Mouse (Mus musculus): Measurements from ENCODE around the gene Tshb. TPM values are rescaled to one million over a fixed set of nuclear protein-coding genes. Genes with fewer than 3 reads are reported as not detected.

Gene Tshb
- polyA plus RNA-seq (2012; rRNA removed) = not detected in 2 replicates

DNA sequence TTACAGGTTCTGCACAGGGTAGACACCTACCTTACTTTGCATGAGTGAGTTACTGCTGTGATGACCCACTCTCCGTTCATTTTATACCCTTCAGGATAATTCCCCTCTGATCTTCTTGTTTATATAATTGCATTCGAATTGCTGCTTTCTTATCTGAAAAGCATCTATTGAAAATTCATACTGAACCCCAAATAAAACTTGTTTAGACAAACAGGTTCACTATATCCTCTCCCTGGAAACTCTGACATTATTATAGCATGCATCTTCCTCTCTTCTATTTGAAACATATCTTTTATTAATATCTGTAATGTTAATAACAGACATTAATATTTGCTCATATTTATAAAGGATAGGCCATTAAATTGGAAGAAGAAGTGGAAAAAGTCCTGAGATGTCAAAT lies at the start of gene Tshb:
Gene Tshb (minus strand): TSS at position 101 of the 400 bp plus-strand sequence.
- DNase-seq (ENCODE audit: low spot score) = no peak

DNA sequence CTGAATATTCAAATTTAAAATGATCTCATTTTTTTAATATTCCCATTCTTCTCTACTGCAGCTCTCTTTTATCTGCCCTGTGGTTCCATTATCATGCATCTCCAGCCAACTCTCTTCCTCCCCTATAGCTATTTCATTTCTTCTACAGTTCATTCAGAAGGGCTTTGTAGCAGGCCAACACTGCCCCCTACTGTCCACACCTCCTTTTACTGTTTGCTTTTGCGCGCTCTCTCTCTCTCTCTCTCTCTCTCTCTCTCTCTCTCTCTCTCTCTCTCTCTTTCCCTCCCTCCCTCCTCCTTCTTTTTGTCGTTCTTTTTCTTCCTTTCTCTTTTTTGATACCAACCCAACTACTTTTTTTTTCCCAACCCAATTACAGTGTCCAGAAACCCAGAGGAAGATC lies 21.4 kb upstream of the Tshb start:
- DNase-seq (ENCODE audit: low spot score) = peak; percentile 41

DNA sequence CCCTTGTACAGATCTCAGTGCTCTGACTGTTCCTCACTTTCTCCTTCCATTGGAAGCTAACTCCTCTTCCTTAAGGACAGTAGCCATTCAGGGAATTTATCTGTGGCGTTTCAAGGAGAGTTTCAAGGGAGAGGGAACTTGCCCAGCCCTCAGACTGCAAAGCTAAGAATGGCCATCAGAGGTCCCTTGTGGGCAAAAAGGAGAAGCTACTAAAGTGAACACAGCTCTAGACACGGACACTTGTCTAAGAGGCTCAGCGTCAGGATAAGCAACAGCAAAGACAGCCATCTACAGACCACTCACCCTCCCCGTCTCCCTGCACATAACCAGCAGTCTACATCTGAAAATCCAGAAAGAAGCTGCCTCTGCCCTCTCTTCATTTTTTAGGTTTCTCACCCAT lies 4.9 kb upstream of the Tshb start:
- no peak for DNase-seq (ENCODE audit: low spot score)

DNA sequence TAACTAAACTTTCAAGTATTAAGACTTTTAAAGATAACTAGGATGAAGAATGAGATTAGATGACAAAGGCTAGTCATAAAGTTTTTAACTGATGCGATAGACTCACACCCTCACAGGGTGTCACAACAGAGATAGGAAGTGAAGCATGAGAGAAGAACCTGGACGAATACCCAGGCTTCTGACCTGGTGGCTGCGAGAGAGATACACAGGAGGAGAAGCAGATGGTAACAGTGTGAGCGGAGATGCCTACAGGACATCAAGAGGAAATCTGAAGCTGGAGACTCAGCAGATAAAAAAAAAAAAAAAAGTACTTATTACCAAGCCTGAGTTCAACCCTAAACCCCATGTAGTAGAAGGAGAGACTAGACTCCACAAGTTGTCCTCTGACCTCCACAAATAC lies 9.5 kb downstream of the Tshb start:
- no peak for DNase-seq (ENCODE audit: low spot score)

DNA sequence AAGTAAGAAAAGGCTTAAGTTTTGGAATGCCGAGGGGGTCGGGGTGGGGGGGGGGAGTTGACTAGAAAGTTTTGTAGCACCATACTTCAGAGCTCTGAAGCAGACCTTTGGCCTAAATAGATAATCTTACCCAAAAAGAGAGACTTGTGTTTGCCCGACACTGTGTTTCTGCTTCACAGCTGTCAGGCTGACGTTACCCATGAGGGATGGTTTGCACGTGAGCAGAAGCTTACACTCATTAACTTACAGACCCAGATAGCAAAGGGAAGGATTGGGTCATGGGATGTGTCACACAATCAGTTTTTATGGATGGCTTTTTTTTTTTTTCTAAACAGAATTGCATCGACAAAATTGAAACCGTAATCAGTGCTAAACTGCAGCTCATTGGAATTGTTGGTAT lies 17.7 kb downstream of the Tshb start:
- no peak for DNase-seq (ENCODE audit: low spot score)

DNA sequence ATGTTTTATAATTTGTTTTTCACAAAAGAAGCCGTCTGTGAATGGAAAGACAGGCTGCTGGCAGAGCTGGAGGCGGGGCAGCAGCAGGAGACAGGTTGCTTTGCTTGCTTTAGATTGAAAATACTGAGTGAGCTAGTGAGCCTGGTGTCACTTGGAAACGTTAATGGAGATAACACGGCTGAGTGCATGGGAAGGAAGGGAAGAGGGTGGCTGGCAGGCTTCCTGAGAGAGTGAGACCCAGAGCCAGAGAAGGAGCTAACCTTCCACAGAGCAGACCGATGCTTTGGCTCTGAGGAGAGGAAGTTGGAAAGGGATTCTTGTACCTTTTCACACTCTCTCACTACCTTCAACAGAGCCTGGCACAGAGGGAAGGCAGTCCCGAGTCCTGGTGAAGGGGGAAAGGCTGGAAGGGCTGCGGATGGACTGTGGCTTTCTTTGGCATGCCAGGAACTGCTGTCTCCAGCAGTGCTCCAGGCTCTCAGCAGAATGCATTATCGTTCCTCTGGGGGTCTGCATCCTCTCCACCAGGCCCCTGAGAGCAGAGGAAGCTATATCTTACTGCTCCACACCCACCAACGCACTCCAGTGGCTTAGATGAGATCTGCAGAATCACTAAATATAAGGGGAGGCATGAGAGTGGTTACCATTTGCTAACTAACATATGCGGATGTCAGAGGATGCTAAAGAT lies 18.7 kb downstream of the Tshb start:
- no peak for DNase-seq (ENCODE audit: low spot score)

DNA sequence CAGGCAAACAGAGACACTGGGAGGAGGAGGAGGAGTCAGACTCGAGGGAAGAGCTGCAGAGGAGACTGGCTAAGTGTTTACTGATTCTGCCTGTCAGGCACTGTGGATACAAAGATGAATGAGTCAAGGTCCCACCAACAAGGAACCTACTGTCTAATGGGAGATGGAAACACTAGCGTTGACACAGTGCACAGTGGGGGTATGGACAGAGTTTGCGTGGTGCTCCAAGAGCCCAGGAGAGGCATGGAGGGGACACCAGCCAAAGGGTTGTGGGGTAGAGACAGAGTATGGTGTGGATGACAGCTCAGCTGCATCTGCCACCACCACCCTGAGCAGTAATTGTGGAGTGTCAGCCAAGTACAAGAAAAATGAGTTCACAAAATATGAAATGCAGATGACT lies 20.1 kb downstream of the Tshb start:
- no peak for DNase-seq (ENCODE audit: low spot score)

DNA sequence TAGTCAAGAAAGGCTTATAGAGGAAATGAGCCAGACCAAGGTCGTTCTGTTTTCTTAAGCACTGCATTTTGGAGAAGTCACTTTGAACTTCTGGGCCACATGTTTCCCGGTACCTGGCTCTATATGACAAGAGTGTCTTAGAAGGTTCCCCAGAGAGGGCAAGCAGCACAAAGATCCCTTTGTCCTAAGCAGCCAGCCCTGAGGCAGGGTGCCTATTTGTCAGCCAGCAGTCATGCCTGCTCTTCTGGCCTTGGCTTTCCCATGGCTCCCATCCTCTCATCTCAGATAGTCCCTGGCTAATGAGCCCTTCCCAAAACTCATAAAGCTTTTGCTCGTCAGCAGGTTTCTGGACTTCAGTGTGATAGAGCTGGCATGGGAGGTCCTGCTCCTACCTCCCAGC lies 22.3 kb downstream of the Tshb start:
- DNase-seq (ENCODE audit: low spot score) = no peak

DNA sequence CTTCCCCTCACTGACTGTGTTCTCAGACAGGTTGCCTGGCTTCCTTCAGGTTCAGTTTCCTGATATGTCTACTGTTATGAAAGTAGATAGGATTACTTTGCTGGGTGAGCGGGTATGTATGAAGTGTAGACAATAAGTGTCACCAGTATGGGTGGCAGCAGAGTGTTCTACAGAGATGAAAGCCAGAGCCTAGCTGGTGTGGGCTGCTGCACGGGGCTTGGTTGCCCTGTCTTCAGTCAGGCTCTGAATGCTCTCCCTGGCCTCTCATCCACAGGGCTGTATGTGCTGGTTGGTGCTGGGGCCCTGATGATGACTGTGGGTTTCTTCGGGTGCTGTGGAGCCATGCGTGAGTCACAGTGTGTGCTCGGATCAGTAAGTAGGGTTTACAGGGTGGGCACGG lies 25.5 kb downstream of the Tshb start:
- no peak for DNase-seq (ENCODE audit: low spot score)

DNA sequence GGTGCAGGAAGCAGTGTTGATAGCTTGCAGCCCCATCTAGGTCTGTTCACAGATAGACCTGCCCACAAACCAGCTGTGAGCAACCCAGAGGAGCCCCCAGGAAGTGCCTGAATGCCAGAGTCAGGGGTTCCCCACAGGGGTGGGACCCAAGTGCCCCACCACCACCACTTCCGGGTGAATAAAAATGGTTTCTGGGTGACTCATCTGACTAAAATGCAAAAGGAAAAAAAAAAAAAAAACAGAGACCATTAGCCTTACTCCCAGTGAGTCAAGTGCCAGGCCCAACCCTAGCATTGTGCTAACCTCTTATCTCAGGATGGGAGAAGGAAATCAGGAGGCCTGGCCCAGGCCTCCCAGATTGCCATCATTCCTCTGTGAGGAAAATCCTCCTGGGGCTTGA lies 26.7 kb downstream of the Tshb start:
- no peak for DNase-seq (ENCODE audit: low spot score)

DNA sequence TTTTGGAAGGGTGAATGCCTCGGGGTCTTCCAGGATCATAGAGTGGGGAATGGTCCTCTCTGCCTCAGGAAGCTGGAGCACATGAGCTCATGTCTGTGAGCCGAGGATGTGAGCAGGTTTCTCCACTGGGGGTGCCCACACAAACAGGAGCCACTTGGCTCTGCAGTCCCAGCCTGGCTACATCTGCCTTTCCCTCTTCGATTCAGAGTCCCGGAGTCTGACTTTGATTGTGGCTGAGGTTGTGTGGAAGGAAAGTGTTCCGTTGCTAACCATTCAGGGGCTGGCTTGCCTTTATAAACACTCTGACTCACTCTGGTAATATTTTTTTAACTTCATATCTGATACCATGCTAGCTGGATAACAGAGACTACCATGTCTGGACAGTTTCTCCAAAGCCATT lies 30.1 kb downstream of the Tshb start:
- DNase-seq (ENCODE audit: low spot score) = no peak

DNA sequence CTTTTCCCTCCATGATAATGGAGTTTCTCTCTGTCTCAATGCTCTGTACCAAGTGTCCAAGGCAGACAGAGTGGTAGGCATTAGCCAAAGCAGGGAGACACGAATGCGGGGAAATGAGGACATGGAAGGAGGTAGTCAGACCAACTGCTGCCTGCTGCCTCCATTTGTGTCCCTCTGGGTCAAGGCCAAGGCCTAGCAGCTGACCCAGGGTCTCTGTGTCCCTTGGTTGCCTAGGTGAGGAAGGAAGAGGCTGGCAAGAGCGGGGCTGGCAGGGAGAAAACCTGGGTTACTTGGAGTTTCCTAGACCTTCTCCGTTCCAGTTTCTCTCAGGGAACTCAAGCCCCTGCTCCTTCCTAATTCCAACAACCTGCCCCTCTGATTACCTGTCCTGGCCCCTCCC lies 30.5 kb downstream of the Tshb start:
- no peak for DNase-seq (ENCODE audit: low spot score)

DNA sequence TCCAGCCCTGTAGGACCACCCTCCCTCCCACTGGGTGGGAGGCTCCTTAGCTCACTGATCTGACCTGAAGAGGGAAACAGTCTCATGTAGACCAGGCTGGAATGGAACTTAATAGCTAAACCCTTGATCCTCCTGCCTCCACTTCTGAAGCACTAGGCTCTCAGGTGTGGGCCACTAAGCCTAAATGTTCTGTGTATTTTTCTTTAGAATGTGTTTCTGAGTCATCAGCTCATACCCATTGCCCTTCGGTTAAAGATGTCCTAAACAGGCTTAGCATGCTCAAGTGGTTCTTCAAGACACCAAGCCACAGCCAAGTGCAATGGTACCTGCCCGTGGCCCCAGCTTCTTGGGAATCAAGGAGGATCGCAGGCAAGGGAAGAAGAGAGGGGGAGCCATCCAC lies 31.0 kb downstream of the Tshb start:
- no peak for DNase-seq (ENCODE audit: low spot score)

DNA sequence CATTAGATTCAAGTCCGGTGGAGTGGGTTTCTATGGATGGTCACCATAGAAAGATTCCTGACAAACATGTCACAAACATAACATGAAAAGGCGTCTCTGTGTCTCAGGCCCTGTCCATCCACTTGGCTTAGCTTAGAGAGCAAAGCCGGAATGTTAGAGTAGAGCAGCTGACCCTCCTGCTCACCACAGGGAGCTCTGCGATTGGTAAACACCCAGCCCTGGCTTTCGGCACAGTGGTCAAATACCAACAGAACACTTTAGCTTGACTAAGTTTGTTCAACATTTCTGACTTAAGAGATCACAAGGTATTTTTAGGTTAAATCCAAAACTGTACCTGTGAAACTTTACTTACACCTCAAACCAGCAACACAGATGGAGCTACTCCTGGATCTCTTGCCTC lies 31.4 kb downstream of the Tshb start:
- no peak for DNase-seq (ENCODE audit: low spot score)

DNA sequence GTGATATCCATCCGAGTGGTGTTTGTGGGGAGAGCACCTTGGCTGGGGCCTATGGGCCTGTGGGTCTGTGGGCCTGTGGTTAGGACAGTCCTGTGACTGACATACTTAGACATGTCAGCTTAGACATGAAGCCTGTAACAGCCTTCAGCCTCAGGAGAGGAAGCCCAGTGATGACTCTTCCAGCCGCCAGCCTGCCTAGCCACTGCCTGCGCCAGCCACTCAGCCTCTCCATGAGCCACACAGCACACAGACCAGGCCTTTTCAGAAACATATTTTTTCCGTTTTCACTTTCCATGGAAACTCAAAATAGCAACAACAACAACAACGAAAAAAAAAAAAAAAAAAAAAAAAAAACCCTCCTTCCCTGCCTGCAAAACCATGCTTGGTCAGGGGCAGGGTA lies 33.8 kb downstream of the Tshb start:
- DNase-seq (ENCODE audit: low spot score) = no peak

DNA sequence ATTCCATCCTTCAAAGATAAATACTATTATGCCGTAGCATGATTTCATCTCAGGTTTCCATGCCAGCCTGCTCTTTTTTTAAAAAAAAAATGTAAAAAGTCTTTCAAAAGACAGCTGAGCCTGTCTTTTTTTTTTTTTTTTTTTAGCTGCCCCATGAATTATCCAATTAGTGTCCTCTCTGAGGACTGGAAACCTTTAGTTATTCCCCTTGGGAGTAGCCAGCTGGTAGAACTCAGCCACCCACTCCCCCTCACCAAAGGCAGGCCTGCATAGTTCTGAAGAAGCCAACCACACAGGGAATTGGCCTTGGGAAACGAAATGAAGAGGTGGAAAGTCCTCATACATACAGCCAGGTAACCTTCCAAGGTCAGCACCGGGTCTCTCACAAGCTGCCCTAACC lies 34.5 kb downstream of the Tshb start:
- DNase-seq (ENCODE audit: low spot score) = no peak

DNA sequence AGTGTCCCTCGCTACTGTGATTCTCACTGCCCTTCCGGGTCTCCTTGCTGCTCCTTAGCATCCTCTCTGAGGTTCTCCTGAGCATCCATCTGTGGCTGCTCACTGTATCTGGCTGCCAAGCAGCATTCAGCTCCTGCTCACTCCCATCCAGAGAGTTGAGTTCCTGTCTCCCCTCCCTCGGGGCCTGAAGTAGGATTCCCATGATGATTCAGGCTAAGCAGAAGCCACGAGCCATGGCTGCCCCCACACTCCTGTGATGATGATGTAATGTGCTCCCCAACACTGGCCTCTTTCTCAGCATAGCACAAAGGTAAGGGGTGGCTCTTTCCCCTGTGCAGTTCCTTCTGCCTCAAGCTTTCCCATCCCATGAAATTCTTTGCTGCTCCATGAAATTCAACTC lies 36.3 kb downstream of the Tshb start:
- no peak for DNase-seq (ENCODE audit: low spot score)

DNA sequence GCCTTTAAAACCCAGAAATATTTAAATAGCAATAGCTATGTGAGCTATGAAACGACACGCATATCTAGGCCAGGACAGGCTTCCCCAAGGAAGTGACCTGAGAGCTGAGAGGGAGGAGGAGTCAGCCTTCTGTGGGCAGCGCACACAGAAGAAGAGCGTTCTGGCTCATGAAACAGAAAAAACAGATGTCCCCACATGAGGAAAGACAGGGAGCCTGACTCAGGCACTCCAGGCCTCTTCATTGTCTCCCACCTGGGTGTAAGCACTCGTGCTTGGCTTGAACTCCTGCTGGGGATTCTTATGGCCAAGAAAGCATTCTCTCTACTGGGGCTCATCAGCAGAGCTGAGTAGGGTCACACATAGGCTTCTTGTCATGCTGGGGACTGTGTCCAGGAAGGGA lies 37.9 kb downstream of the Tshb start:
- DNase-seq (ENCODE audit: low spot score) = no peak

DNA sequence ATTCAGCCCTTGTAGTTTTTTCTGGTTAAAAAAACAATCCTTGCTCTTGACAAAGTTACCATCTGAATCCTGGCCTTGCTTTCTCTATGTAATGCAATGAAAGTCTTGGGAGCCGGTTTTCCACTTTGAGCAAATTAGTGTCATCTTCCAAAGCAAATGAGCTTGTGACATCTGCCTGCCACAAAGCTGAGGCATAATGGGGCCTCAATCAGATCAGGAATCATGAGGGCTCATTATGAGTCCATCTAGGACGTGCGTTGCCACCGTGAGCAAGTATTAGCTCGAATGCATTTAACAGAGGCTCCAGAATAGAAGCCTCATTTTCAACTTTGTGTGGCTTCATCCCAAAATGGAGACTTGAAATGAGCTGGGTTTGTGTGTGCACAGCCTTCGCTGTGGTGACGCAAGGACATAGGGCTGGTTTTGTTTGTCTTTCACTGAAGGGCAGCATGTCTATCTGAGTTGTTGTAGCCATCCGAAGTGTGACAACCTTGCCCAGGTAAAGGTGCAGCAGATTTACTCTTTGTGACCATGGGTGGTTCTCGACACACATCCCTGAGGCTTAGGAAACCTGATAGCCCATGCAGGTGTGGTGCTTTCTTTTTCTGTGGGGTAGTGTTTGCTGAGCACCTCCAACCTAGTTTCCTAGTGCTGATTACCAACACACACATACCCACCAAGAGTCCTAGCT lies 38.6 kb downstream of the Tshb start:
- DNase-seq (ENCODE audit: low spot score) = no peak

DNA sequence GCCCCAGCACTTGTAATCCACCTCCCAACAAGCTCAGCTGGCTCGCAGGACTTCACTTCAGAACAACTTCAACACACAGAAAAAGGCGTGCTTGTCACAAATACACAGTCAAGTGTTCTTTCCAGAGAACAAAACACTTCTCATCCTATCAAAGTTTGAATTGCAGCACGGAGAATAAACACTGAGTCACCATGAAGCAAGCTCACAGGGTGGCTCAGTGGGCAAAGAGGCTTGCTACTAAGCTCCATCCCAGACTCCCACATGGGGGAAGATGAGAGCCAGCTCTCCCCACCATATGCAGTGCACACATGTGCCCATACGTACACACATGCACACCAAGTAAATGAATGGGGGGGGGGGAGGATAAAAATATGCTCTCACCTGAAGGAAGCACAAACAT lies 39.3 kb downstream of the Tshb start:
- no peak for DNase-seq (ENCODE audit: low spot score)

DNA sequence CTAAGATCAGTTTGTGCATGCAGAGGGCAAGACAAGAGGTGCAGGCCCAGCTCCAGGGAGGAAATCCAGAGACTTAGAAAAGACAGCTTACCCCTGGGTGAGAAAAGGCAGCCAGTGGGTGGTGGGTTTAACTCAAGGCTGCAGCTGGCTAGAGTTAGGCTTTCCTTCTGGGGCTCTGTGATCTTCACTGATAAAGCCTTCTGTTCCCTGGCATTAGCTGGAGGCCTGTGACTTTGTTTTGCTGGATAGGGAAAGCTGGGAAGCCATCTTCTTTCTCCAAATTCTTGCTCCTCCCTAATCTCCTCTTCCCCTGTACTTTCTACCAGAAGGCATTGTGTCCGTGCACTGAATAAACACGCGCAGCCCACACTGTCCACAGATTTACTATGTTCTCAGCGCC lies 39.8 kb downstream of the Tshb start:
- no peak for DNase-seq (ENCODE audit: low spot score)

DNA sequence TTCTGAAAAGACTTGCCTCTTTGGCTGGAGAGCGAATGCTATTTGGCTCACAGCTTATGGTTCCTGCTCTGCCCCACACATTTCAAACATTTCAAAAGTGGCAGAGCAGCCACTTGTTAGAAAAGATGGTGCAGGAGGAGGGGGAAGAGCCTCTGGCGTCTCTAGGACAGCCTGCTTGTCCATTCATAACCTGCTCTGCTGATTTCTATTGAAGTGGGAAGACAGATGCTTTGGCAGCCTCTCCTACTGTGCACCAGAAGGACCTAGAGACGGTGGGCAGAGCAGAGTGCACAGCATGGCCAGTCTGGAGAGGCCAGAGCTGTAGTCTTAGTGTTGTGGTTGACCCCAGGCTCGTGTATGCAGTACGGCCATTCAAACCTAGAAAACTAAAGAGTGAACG lies 43.6 kb downstream of the Tshb start:
- DNase-seq (ENCODE audit: low spot score) = no peak

DNA sequence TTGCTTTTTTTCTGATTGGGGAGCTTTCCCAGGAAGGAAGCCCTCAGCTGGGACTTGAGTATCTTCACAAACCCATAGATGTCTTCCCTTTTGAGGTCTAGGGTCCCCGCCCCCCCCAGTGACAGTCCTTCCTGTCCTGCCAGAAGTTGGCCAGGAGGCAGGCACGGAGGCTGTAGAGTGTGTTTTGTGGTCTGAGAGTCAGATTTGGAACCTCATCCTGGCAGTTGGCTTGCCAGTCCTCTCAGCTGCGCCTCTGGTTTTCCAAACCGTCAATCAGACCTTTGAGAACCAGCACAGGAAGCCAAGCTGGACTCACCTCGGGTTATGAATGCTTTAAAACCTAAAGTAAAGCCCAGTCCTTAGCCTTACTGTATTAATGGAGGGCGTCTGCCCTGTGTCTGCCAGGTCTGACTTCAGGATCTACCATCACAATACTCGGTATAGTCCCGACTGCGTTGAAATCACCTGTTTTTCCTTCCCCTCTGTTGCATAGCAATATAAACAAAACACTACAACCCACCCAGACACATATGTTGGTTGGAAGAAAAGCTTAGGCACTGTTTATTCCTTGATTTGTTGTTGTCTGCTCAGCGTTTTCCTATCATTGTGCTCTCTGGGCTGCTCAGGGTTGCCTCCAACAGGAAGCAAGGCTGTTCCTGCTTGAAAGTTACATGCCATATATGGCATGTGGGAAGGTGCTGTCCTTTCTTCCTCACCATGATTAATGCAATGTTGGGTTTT lies 44.2 kb downstream of the Tshb start:
- DNase-seq (ENCODE audit: low spot score) = no peak
